Mouse (Mus musculus) bone marrow macrophage, adult 2 months (primary cell): ENCODE data around the gene Shtn1.

Experiments used
- CTCF ChIP-seq: IDR thresholded peaks from 2 replicates; pipeline ENCODE4 v1.5.1; 2012; ENCODE audit warnings: low read depth, mild to moderate bottlenecking, low read length, moderate library complexity
- POLR2A ChIP-seq: IDR thresholded peaks from 2 replicates; pipeline ENCODE4 v1.6.1; 2012; ENCODE audit warnings: mild to moderate bottlenecking, low read depth, low read length, borderline replicate concordance

DNA sequence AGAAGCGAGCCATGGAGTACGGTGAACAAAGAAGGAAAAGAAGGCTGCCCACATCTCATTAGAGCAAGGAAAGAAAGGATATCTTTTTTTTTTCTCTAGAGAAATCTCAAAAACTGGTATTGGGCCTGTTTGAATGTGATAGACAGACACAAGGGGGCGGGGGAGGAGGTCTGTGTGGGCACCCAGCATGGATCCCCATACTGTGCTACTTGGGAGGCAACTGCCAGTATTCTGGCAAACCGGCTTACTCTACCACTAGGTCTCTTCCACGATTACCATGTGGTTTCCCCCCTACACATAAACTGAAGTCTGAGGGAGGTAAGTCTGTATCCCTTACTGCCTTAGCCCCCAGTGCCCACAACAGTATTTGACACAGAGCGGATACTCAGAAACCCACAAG lies 73.1 kb downstream of the Shtn1 start:
- TF ChIP-seq POLR2A (no peak), CTCF (no peak)
